Mouse (Mus musculus) lung, postnatal 0 days (tissue): ENCODE measurements around the gene A930004D18Rik.

Experiments used
- CTCF ChIP-seq: IDR thresholded peaks from 2 replicates; pipeline ENCODE4 v1.5.1; 2016; ENCODE audit warnings: antibody characterized with exemption, mild to moderate bottlenecking
- EP300 ChIP-seq: IDR thresholded peaks from 2 replicates; pipeline ENCODE4 v1.6.1; 2016; ENCODE audit warnings: antibody characterized with exemption, mild to moderate bottlenecking, control low read depth

DNA sequence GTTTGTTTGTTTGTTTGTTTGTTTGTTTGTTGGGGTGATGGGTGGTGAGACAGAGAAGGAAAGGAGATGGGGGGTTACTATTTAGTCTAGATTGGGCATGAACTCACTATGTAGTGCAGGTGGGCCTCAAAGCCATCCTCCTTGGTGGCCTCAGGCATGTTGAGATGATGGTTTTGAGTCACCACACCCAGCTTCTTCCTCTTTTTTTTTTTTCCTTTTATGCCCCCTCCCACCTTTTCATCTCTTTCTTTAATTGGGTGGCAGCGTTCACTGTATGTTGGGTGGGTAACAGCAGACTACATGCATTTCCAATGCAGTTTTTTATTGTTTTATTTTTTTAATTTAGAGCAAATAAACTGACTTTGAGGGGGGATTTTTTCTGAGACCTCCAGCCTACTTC is 20.9 kb downstream of the A930004D18Rik start:
- TF ChIP-seq CTCF (no peak), EP300 (no peak)
